Mouse (Mus musculus): ENCODE measurements around the gene Fhit.

DNA sequence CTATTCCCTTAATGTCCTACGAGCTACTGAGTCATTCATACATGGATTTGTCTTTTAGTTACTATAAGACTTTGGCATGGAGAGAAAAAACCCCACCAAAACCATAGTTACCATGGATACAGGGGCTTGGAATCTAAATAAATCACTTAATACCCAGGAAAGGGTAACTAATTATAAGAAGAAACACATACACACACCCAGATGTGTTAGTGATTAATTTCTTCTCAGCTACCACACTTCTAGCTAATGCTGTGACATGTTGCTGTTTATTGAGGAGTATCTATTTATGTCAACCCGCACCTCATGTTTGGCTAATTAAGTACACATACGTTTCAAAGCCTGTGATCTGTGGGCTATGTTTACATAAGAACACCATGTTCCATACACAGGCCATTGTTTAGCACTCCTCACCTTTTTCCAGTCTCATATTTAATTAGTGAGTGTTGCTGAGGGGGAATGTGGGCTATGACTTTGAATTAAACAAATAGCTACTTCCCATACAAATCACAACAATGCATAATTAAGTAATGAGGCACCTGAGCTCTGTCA, 1373.4 kb downstream of the Fhit start:
- TF ChIP-seq CTCF (IDR thresholded peaks at IDR 0.05; ENCODE audit: insufficient read depth, low read length) (no peak), POLR2A (IDR thresholded peaks at IDR 0.05; ENCODE audit: borderline replicate concordance, extremely low read depth, low read depth, low read length) (no peak)
